Mouse (Mus musculus): ENCODE measurements around the gene Cpeb2.

The Cpeb2 gene

DNA sequence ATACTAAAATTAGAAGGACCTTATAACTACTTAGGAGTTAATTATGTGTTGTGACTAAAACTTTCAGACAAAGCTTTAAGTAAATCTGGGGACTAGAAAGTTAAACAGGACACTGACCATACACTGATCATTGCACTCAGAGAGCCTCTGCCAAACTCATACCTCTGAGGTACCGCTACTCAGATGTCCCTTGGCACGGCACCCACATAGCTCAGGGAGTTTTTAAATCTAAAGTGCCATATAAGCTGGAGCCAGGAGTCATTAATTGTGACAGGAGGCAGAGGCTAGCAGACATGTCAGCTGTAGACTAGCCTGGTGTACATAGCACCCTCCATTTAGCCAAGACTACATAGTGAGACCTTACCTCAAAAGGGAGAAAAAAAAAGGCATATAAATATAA lies 31.7 kb downstream of the Cpeb2 start:
- TF ChIP-seq GATA4 (IDR thresholded peaks at IDR 0.05; ENCODE audit: insufficient replicate concordance, low read length), result no peak

DNA sequence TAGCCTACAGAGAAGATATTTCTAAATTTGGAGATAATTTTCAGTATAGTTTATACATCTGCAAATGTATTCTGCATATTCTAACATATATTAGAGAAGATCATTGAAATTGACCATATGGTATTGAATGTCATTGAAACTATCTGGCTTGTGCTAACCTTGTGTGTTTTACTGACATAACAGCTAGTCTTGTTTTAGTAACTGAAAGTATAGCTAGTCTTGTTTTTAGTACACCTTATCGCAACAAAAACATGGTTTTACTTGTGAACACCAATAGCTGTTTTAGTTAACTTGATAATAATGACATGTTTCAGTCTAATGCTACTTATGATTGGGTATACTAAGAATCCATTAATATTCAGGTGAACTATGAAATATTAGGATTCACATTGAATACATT lies 45.0 kb downstream of the Cpeb2 start:
- TF ChIP-seq GATA4 (IDR thresholded peaks at IDR 0.05; ENCODE audit: insufficient replicate concordance, low read length), result no peak

DNA sequence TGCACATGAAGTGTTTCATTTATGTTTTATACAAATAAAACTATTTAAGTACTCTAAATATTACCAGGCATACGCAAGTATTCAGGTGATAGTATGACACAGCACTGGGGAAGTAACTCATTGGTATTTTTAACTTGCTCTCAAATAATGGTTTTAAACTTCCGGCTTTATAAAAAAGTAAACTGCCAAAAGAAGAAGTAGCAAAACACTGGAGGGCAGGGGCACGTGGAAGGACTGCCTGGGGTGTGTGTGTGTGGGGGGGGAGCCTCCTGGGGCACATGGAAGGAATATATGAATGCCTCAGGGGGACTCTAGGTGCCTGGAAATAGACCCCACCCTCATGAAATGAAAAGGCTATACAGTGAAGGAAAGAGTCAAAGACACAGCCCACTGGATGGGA lies 46.8 kb downstream of the Cpeb2 start:
- no peak for TF ChIP-seq GATA4 (IDR thresholded peaks at IDR 0.05; ENCODE audit: insufficient replicate concordance, low read length)

DNA sequence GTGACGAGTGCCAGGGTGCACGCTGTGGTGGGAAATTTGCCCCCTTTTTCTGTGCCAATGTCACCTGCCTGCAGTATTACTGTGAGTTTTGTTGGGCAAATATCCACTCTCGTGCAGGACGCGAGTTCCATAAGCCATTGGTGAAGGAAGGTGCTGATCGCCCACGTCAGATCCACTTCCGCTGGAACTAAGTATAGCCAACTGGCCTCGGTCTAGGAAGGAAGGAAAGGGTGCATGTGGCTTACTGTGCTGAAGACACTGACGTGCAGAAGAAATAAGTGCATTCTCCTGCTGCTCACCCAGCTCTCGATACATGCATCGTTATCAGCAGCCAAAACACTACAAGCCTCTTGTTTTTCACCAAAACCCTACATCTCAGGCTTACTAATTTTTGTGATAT lies 52.8 kb downstream of the Cpeb2 start:
- no peak for TF ChIP-seq GATA4 (IDR thresholded peaks at IDR 0.05; ENCODE audit: insufficient replicate concordance, low read length)

DNA sequence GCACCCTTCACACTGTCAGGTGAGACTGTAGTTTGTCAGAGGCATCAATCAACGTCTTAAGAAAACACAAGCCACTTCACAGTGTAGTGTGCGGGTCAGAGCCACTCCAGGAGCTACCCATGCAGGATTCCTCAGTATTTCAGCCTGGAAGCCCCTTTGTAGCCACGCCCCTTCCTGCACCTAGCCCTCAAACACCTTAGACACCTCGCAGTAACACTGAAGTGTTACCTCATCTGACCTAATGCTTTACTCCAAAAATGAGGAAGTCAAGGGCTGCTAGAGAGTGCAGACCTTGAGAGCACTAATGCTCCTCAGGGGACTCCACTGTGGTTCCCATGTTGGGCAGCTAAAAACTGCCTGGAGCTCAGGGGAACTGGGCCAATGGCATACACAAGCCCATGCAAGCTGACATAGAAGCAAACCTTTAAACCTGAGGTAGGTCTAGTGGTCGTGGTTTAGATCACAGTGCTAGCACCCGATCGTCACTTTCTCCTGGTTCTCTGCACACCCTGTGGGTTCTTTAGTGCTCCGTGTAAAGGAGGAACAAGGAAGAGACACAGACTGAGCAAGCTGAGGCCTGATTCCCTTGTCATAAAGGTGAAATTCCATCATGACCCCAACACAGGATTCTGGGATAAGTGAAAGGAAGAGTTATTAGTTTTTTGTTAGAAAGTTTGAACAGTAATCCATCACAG lies 56.9 kb downstream of the Cpeb2 start:
- TF ChIP-seq GATA4 (IDR thresholded peaks at IDR 0.05; ENCODE audit: insufficient replicate concordance, low read length), result no peak

DNA sequence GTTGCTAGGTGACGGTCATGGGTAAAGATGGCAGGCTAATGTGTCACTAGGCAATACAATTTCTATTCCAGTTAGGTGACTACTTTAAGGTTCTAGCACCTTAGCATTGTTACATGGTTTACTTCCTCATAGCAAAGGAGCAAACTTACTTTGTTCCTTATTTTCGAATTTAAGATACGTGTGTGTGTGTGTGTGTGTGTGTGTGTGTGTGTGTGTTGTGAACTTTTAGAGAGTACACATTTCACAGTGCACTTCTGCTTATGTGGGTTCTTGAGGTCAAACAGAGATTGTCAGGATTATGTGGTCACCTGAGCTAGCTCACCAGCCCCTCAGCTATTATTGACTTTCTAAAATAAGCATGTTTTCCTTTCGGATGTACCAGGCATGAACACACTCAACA lies 60.2 kb downstream of the Cpeb2 start:
- TF ChIP-seq GATA4 (IDR thresholded peaks at IDR 0.05; ENCODE audit: insufficient replicate concordance, low read length), result no peak

DNA sequence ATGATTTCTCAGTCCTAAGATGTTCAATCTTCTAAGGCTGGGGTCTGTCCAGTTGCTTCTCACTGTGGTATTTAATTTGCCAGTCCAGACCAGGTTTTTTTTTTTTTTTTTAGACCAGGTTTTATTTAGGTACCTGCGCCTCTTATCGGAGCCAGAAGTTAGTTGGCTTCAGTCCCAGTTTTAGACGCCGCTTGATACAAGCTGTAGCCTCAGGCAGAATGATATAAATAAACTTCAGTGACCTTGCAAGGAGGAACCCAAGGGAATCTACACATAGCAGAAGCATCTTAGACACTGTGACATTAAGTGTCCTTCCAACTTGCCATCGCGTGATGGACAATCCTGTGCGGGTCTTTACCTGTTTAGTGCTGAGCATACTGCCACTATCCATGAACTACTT lies 64.5 kb downstream of the Cpeb2 start:
- no peak for TF ChIP-seq GATA4 (IDR thresholded peaks at IDR 0.05; ENCODE audit: insufficient replicate concordance, low read length)

DNA sequence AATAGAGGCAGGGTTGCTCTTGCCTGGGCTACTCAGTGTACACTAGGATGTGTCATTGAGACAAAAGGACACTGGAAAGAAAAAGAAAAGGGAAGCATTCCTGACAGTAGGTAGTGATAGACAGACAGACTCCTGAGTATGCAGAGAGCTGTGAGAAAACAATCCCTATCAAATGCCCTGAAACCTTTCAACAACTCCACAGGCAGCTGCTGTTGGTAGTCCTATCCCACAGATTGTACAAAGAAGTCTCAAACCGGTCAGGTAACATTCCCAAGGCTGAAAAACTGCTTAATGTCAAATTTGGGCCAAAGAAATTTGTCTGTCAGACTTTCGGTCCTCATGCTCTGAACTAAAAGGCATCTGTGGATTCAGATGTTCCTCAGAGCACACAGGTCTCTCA lies 66.0 kb downstream of the Cpeb2 start:
- TF ChIP-seq GATA4 (IDR thresholded peaks at IDR 0.05; ENCODE audit: insufficient replicate concordance, low read length), result no peak

DNA sequence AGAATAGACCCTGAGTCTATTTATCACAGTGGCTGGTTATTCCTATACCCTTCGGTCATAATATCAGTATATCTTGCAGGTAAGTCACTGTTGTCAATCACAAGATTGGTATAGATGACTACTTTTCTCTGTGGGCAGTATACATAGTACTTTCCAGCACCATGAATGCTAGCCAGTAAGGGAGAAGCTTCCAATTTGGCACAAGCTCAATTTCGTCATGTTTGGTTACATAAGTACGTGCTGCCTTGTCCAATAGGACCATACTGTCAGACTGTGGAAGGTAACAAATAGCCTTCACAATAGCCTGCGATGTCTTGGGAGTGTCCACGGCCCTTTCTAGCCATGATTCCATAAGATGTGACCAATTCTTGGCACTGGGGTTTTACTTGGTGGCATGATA lies 67.1 kb downstream of the Cpeb2 start:
- TF ChIP-seq GATA4 (IDR thresholded peaks at IDR 0.05; ENCODE audit: insufficient replicate concordance, low read length), result no peak

DNA sequence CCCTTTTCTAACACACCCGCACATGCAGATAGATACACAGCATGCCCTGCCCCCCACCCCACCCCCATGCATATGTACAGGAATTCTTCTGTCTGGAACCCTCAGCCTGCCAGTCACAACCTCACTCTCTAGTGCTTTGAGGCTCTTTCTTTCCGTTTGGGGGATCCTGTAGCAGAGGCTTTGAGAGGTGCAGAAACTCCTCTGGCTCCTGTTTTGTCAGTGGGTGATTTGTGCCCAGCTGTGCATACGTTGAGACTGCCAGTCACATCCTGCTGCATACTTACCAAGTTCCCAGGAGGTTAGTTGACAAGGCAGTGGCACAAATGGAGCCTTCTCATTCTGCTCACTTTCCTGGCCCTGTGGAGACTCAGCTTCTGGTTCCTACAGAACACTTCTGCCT lies 68.0 kb downstream of the Cpeb2 start:
- TF ChIP-seq GATA4 (IDR thresholded peaks at IDR 0.05; ENCODE audit: insufficient replicate concordance, low read length), result no peak

DNA sequence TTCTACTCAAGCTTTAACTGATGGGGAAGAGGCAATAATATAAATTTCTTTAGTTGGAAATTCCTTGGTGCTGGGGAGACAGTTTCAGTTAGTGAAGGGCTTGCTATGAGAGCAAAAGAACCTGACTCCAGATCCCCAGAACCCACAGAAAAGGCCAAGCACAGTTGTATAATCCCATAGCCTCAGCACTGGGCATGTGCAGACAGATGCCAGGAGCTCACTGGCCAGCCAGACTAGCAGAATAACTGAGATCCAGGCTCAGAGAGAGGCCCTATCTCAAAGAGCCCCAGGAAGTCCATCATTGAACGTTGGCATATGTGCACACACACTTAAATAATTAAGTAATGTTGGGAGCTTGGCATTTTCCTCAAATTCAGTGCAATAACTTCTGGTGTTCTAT lies 70.5 kb downstream of the Cpeb2 start:
- no peak for TF ChIP-seq GATA4 (IDR thresholded peaks at IDR 0.05; ENCODE audit: insufficient replicate concordance, low read length)

DNA sequence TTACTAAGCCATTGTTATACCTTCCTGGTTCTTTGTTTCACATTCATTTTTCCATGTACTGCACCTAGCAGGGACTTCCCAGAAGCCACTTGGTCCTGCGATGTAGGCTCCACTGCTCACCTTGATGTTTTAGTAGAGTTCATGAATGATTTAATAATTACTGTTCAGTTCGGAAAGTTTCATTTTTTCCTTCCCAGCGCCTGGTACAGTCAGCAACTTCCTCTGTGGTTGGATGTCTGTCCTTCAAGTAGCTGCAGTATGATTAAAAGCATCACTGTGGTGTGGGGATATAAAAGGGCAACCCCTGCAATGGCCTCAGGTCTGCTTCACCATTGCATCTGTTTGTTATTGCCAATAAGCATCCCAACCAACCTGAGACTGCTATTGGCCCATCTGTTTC lies 72.5 kb downstream of the Cpeb2 start:
- no peak for TF ChIP-seq GATA4 (IDR thresholded peaks at IDR 0.05; ENCODE audit: insufficient replicate concordance, low read length)

DNA sequence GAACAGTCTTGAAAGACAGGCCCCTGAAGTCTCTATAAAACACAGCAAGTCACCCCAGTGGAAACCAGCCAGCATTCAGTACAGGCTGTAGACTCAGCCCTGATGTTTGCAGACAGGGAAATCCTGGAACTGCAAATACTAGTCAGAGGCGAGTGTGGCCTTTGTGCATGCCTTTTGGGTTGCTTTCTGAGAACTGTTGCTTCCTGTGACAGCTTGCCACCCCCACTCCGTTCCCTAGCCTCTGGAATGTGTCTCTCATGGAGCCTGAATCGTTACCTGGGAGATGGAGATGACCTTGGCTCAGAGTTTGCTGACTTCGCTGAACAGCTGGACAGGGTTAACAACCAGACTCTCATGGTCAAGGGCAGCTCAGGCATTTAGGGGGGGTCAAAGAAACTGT lies 77.0 kb downstream of the Cpeb2 start:
- TF ChIP-seq GATA4 (IDR thresholded peaks at IDR 0.05; ENCODE audit: insufficient replicate concordance, low read length), result no peak

DNA sequence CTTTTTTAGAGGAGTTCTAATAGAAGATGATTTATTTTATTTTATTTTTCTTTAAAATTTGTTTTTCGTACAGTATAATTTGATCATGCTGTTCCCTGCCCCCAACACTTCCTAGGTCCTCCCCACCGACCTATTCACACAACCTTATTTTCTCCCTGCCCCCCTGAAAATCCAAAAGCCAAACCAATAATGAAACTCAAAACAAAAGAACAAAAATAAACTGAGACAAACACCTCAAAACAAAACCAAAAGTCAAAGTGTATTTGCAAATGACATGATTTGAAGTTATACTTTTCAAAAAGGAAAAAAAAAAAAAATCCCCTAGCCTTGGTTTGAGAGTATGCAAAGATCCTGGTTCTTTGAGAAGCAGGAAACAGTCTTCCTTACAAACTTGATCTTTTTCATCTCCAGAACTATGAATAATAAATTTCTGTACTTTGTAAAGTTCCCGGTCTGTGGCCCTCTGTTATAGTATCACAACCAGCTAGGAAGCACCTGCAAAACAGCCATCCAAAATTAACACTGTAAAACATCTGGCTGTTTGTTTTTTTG lies 91.4 kb downstream of the Cpeb2 start:
- no peak for TF ChIP-seq GATA4 (IDR thresholded peaks at IDR 0.05; ENCODE audit: insufficient replicate concordance, low read length)

DNA sequence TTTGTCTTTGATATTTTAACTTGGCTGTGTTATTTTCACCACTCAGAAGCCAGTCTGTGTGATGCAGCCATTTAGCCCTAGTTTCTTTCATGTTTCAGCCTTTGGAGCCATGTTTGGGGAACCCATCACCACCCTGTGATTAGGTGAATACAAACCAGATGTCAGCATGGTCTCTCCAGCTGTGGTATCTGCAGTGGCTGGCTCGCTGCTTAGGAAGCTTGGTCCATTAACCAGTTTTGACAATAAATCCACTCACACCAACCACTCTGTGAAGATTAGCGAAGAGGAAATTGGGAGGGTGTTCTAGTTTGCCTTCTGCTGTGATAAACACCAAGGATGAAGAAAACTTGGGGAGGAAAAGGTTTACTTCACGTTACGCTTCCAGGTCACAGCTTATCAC lies 92.6 kb downstream of the Cpeb2 start:
- no peak for TF ChIP-seq GATA4 (IDR thresholded peaks at IDR 0.05; ENCODE audit: insufficient replicate concordance, low read length)

DNA sequence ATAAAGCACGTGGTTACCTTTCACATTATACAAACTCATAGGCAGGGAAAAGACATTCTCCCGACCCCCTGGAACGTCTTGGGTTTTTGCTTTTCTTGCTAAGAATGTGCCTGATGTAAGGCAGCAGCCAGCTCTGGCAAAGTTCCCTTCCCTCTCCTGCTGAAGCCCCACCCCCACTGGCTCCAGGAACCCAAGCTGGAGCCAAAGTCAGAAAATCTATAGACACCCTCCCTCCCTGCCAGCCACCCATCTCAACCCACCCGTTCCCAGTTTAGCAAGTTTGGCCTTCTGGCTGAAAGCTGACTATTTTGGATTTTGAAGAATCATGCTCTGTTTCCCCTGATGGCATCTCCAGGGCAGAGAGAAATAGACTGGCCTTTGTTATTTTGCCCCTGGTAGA lies 95.6 kb downstream of the Cpeb2 start:
- no peak for TF ChIP-seq GATA4 (IDR thresholded peaks at IDR 0.05; ENCODE audit: insufficient replicate concordance, low read length)

DNA sequence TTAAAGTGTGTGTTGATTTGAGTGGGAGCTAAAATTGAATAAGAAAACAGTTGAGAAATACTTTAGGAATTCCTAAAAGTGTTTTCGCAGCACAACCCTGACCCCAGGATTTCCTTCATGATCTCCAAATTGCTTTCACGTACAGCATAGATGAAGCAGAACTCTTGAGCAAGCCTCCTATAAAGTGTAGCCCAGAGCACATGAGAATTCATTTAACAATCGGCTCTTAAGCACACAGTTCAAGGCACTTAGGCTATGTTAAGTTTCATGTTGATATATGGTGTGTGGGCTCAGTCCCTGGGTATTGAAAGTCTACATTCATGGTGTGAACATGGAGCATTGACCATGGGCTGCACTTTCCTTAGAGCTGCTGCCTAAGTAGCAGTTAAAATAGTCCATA lies 97.3 kb downstream of the Cpeb2 start:
- no peak for TF ChIP-seq GATA4 (IDR thresholded peaks at IDR 0.05; ENCODE audit: insufficient replicate concordance, low read length)
